Mouse (Mus musculus) spleen, adult 2 months (tissue): ENCODE measurements at regions not wholly inside any gene's neighbourhood (a gene's known extent, or its start where the extent isn't known, plus 50 kb on each side); places are given as distances from the start of the nearest gene placed in this dataset.

Source experiments
- DNase-seq, 2 experiments: peaks; one replicate each; pipeline versions ENCODE4 v3.0.0 to v3.0.0-alpha.2; 2012 to 2021; ENCODE audit warnings: low spot score in 2 of 2, low read depth in 1 of 2
- H3K27ac ChIP-seq: fragments of 200-500 bp; 2 replicates; pipeline ENCODE4 v1.5.1; 2012; ENCODE audit warnings: low read length, inconsistent platforms; ENCODE audit not compliant: insufficient read depth
- H3K27me3 ChIP-seq: fragments of 200-500 bp; 2 replicates; pipeline ENCODE4 v1.6.1; 2012; ENCODE audit warnings: mild to moderate bottlenecking, moderate library complexity, low read length, inconsistent platforms; ENCODE audit not compliant: control insufficient read depth, insufficient read depth
- H3K36me3 ChIP-seq: fragments of 200-500 bp; 2 replicates; pipeline ENCODE4 v1.6.1; 2012; ENCODE audit warnings: mild to moderate bottlenecking, low read length, inconsistent platforms; ENCODE audit not compliant: control insufficient read depth, insufficient read depth
- H3K4me1 ChIP-seq: fragments of 200-500 bp; 2 replicates; pipeline ENCODE4 v1.6.1; 2011; ENCODE audit warnings: inconsistent platforms; ENCODE audit not compliant: control insufficient read depth, insufficient read depth, insufficient read length
- H3K4me3 ChIP-seq: fragments of 200-500 bp; 2 replicates; pipeline ENCODE4 v1.5.1; 2011; ENCODE audit warnings: mild to moderate bottlenecking, inconsistent platforms; ENCODE audit not compliant: insufficient read depth, insufficient read length; ENCODE audit errors: extremely low read depth
- CTCF ChIP-seq: fragments of 200-500 bp; IDR thresholded peaks from 2 replicates; pipeline ENCODE4 v1.5.1; 2011; ENCODE audit warnings: mild to moderate bottlenecking, inconsistent platforms; ENCODE audit not compliant: insufficient read depth, insufficient read length, insufficient replicate concordance; ENCODE audit errors: extremely low read depth
- POLR2A ChIP-seq: fragments of 200-500 bp; IDR thresholded peaks from 2 replicates; pipeline ENCODE4 v1.6.1; 2011; ENCODE audit warnings: low read depth, low read length, inconsistent platforms
- WGBS: fragments of 180-500 bp; shearing (Covaris S2); methylation state at CpG from one replicate; pipeline ENCODE4 v1.1.7; 2018; 5-methylcytosine and 5-hydroxymethylcytosine counted together

GRCm38 (mm10) chr13:60264504-60264903, 87.3 kb upstream of the Gas1 start:
- no peaks in the 10 kb centered on the region for H3K27me3 ChIP-seq
- WGBS: 86% methylated on average over 4 of the region's 4 CpGs

GRCm38 (mm10) chr13:60267557-60267956, 90.4 kb upstream of the Gas1 start:
- H3K27me3 ChIP-seq: no peaks in the 10 kb centered on the region
- 10% methylated on average over 12 of the region's 12 CpGs for whole genome bisulfite sequencing
- H3K36me3 ChIP-seq: no peaks in the 10 kb centered on the region
- H3K4me3 ChIP-seq: no peak overlapping the region
- H3K27ac ChIP-seq: no peak overlapping the region
- TF ChIP-seq POLR2A (no peak), CTCF (no peak)
- H3K4me1 ChIP-seq: no peaks in the 10 kb centered on the region
- DNase-seq: no peak

More at GRCm38 (mm10) chr13:60264504-60264903, 87.3 kb upstream of the Gas1 start:
- Histone ChIP-seq H3K36me3 (no peaks in the 10 kb centered on the region), H3K4me1 (no peaks in the 10 kb centered on the region), H3K4me3 (no peak overlapping the region), H3K27ac (no peak overlapping the region)
- DNase-seq: no peak
- no peak for TF ChIP-seq CTCF
- TF ChIP-seq POLR2A: no peak

- no peak for TF ChIP-seq POLR2A
- TF ChIP-seq CTCF: no peak
- 88% methylated on average over 11 of the region's 11 CpGs for WGBS
- DNase-seq: no peak
Measured at GRCm38 (mm10) chr13:60268256-60268655, 91.1 kb upstream of the Gas1 start.

GRCm38 (mm10) chr13:60269406-60269841, 92.3 kb upstream of the Gas1 start:
- no peaks in the 10 kb centered on the region for H3K4me1 ChIP-seq
- TF ChIP-seq POLR2A (no peak), CTCF (no peak)
- H3K36me3 ChIP-seq: no peaks in the 10 kb centered on the region
- H3K27ac ChIP-seq: no peak overlapping the region
- H3K27me3 ChIP-seq: no peaks in the 10 kb centered on the region
- DNase-seq: no peak
- 67% methylated on average over 9 of the region's 9 CpGs for WGBS
- no peak overlapping the region for H3K4me3 ChIP-seq

More at GRCm38 (mm10) chr13:60268256-60268655, 91.1 kb upstream of the Gas1 start:
- H3K4me3 ChIP-seq: no peak overlapping the region
- H3K27ac ChIP-seq: no peak overlapping the region
- no peaks in the 10 kb centered on the region for H3K4me1 ChIP-seq
- H3K27me3 ChIP-seq: no peaks in the 10 kb centered on the region
- no peaks in the 10 kb centered on the region for H3K36me3 ChIP-seq

GRCm38 (mm10) chr13:60270526-60270925, 93.4 kb upstream of the Gas1 start:
- no peaks in the 10 kb centered on the region for H3K4me1 ChIP-seq
- no peak for DNase-seq
- no peaks in the 10 kb centered on the region for H3K36me3 ChIP-seq
- H3K27me3 ChIP-seq: no peaks in the 10 kb centered on the region
- WGBS: 89% methylated on average over 5 of the region's 5 CpGs
- H3K4me3 ChIP-seq: no peak overlapping the region
- no peak for TF ChIP-seq POLR2A
- no peak for TF ChIP-seq CTCF
- H3K27ac ChIP-seq: no peak overlapping the region

- Histone ChIP-seq H3K27ac (no peak overlapping the region), H3K27me3 (no peaks in the 10 kb centered on the region), H3K4me3 (no peak overlapping the region), H3K36me3 (no peaks in the 10 kb centered on the region), H3K4me1 (no peaks in the 10 kb centered on the region)
- TF ChIP-seq POLR2A (no peak), CTCF (no peak)
- WGBS: 88% methylated on average over 7 of the region's 7 CpGs
- DNase-seq: no peak
Measured at GRCm38 (mm10) chr13:60273331-60273730, 96.2 kb upstream of the Gas1 start.

GRCm38 (mm10) chr13:60282543-60283251, 105.5 kb upstream of the Gas1 start:
- Histone ChIP-seq H3K36me3 (no peaks in the 10 kb centered on the region), H3K27me3 (no peaks in the 10 kb centered on the region), H3K4me1 (no peaks in the 10 kb centered on the region), H3K4me3 (no peak overlapping the region), H3K27ac (no peak overlapping the region)
- TF ChIP-seq CTCF: no peak
- no peak for TF ChIP-seq POLR2A
- DNase-seq: no peak
- WGBS: 69% methylated on average over 7 of the region's 7 CpGs
